Mouse (Mus musculus) ES-E14 (cell line): ENCODE measurements around the gene Lilra5.

Experiments used
- CHD2 ChIP-seq: IDR thresholded peaks from 2 replicates; pipeline ENCODE4 v1.6.1; 2014; ENCODE audit warnings: mild to moderate bottlenecking, low read depth, low read length, inconsistent platforms
- HCFC1 ChIP-seq: IDR thresholded peaks from 2 replicates; pipeline ENCODE4 v1.6.1; 2012; ENCODE audit warnings: low read length, inconsistent platforms, borderline replicate concordance; ENCODE audit not compliant: insufficient read depth
- MAFK ChIP-seq: IDR thresholded peaks from 2 replicates; pipeline ENCODE4 v1.6.1; 2014; ENCODE audit warnings: mild to moderate bottlenecking, low read depth, low read length, inconsistent platforms; ENCODE audit not compliant: insufficient read depth
- ZC3H11A ChIP-seq: IDR thresholded peaks from 2 replicates; pipeline ENCODE4 v1.6.1; 2012; ENCODE audit warnings: low read depth, mild to moderate bottlenecking, inconsistent platforms, low read length, borderline replicate concordance
- ZNF384 ChIP-seq: IDR thresholded peaks from 2 replicates; pipeline ENCODE4 v1.6.1; 2012; ENCODE audit warnings: low read depth, low read length, inconsistent platforms

- TF ChIP-seq CHD2 (no peak), ZC3H11A (no peak), ZNF384 (no peak), MAFK (no peak), HCFC1 (no peak)
Measured at GRCm38 (mm10) chr7:4207126-4207525, 30.4 kb upstream of the Lilra5 start.
